Mouse (Mus musculus) embryonic facial prominence, embryonic 13.5 days (tissue): ENCODE results near the gene Slc39a7. TPM values are rescaled to one million over a fixed set of nuclear protein-coding genes. Genes with fewer than 3 reads are reported as not detected.
"Not testable (repeated sequence)": the region's sequence is repeated elsewhere in the genome, so short reads cannot be mapped to it uniquely, and the experiment has no call there.

Source experiments
- ATAC-seq: fragments of 200-750 bp; cut with Nextera tagmentation; 2 replicates; pipeline ENCODE4 v1.8.0; 2017; ENCODE audit warnings: low read depth; ENCODE audit not compliant: insufficient number of reproducible peaks, insufficient read depth, low FRiP score, low TSS enrichment
- H3K27ac ChIP-seq: fragments of 300-500 bp; sonication (generic); 2 replicates; pipeline ENCODE4 v1.5.1; 2015; ENCODE audit warnings: moderate library complexity, mild to moderate bottlenecking, inconsistent platforms
- H3K27me3 ChIP-seq: fragments of 300-500 bp; sonication (generic); 2 replicates; pipeline ENCODE4 v1.6.1; 2015; ENCODE audit warnings: mild to moderate bottlenecking, inconsistent platforms
- H3K36me3 ChIP-seq: fragments of 300-500 bp; sonication (generic); 2 replicates; pipeline ENCODE4 v1.6.1; 2015; ENCODE audit warnings: mild to moderate bottlenecking, inconsistent platforms
- H3K4me1 ChIP-seq: fragments of 300-500 bp; sonication (generic); 2 replicates; pipeline ENCODE4 v1.6.1; 2015; ENCODE audit warnings: inconsistent platforms
- H3K4me2 ChIP-seq: fragments of 300-500 bp; sonication (generic); 2 replicates; pipeline ENCODE4 v1.6.1; 2015; ENCODE audit warnings: moderate library complexity, mild to moderate bottlenecking, inconsistent platforms
- H3K4me3 ChIP-seq: fragments of 300-500 bp; sonication (generic); 2 replicates; pipeline ENCODE4 v1.5.1; 2015; ENCODE audit warnings: mild to moderate bottlenecking, inconsistent platforms
- H3K9ac ChIP-seq: fragments of 300-500 bp; sonication (generic); 2 replicates; pipeline ENCODE4 v1.6.1; 2015; ENCODE audit warnings: mild to moderate bottlenecking, inconsistent platforms
- H3K9me3 ChIP-seq: fragments of 300-500 bp; sonication (generic); 2 replicates; pipeline ENCODE4 v1.6.1; 2016; ENCODE audit warnings: inconsistent platforms
- WGBS: fragments of 180-500 bp; shearing (Covaris S2); methylation state at CpG from one replicate; pipeline ENCODE4 v1.1.7; 2015; ENCODE audit warnings: mixed read lengths; 5-methylcytosine and 5-hydroxymethylcytosine counted together
- polyA plus RNA-seq: library from polyadenylated mRNA; unstranded; fragments of >200 nt; fragmentation: Nextera tagmentation; extraction: Ambion mirVana; gene quantifications from 2 replicates; pipeline ENCODE4 v1.2.1, GENCODE M21; 2015

Slc39a7 gene
- polyA plus RNA-seq, 1 experiment from 2014 or later, result 212 TPM

DNA sequence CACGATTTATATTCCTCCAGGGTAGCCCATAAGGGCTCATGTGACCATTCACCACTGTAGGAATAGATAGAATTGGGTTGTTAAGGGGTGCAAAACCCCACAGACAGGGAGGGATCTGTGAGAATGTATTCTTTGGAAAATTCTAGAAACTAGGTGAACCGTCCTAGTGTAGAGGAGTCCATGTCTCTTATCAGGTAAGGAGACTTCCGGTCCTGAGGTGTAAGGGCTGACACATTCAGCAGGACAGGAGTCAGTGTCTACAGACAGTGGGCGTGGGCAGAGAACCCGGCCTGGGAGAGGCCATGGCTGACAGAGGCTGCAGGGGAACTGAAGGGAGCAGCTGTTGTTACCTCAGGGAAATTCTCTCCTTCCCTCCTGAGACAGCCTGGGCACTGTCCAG lies 32.8 kb downstream of the Slc39a7 start:
- H3K9me3 ChIP-seq, H3K9ac ChIP-seq, H3K36me3 ChIP-seq, H3K4me3 ChIP-seq, H3K27ac ChIP-seq, H3K4me2 ChIP-seq, ATAC-seq: not testable (repeated sequence)
- WGBS, result 45% methylated on average over 5 of the region's 5 CpGs
- peaks cover 64% of the 10 kb centered on the region for H3K27me3 ChIP-seq
- peaks cover 11% of the 10 kb centered on the region; the same call in 1 of the 2 replicates for H3K4me1 ChIP-seq

- 79% methylated on average over 2 of the region's 2 CpGs for WGBS
- H3K9ac ChIP-seq, H3K4me2 ChIP-seq, H3K27ac ChIP-seq, H3K4me3 ChIP-seq, H3K36me3 ChIP-seq, ATAC-seq, H3K9me3 ChIP-seq: not testable (repeated sequence)
- H3K4me1 ChIP-seq, result peaks cover 11% of the 10 kb centered on the region; the same call in 1 of the 2 replicates
- H3K27me3 ChIP-seq, result peaks cover 62% of the 10 kb centered on the region
Observed at GRCm38 (mm10) chr17:33997025-33997424, 34.5 kb downstream of the Slc39a7 start.

- no peak overlapping the region for H3K4me3 ChIP-seq
- peaks cover 48% of the 10 kb centered on the region for H3K27me3 ChIP-seq
- no peaks in the 10 kb centered on the region for H3K36me3 ChIP-seq
- WGBS, result 64% methylated on average over 3 of the region's 3 CpGs
- no peaks in the 10 kb centered on the region for H3K9me3 ChIP-seq
- no peak overlapping the region for H3K27ac ChIP-seq
- no peak overlapping the region for H3K4me2 ChIP-seq
- peaks cover 11% of the 10 kb centered on the region; the same call in 1 of the 2 replicates for H3K4me1 ChIP-seq
- no peak for ATAC-seq
- no peak overlapping the region for H3K9ac ChIP-seq
Observed at GRCm38 (mm10) chr17:33995651-33996050, 35.8 kb downstream of the Slc39a7 start.

DNA sequence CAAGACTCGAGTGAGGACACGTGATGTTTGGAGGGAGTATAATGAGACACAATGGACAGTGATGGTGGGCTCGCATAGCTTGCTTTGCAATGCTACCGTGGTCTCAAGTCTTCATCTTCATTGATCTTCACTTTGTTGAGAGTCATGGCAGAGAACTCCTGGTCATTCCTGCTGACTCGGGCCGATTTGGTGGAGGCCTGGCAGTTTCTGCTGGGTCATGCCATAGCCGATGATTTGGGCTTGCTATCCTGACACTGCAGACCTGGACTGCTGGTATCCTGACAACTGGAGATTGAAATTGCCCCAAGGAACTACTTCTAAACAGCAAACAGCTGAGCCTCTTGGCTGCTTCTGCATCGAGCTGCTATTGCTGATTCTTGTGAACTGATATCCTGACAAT lies 36.5 kb downstream of the Slc39a7 start:
- Histone ChIP-seq H3K4me3 (no peak overlapping the region), H3K36me3 (no peaks in the 10 kb centered on the region), H3K27ac (no peak overlapping the region), H3K4me2 (no peak overlapping the region), H3K9me3 (no peaks in the 10 kb centered on the region), H3K9ac (no peak overlapping the region), H3K4me1 (peaks cover 6% of the 10 kb centered on the region; the same call in 1 of the 2 replicates), H3K27me3 (peaks cover 41% of the 10 kb centered on the region)
- ATAC-seq, result no peak
- WGBS, result 88% methylated on average over 8 of the region's 8 CpGs

- Histone ChIP-seq H3K9me3 (no peaks in the 10 kb centered on the region), H3K27ac (no peak overlapping the region), H3K27me3 (peaks cover 22% of the 10 kb centered on the region), H3K4me3 (no peak overlapping the region), H3K36me3 (no peaks in the 10 kb centered on the region), H3K4me1 (no peaks in the 10 kb centered on the region), H3K4me2 (no peak overlapping the region), H3K9ac (no peak overlapping the region)
- WGBS, result 31% methylated on average over 10 of the region's 10 CpGs
- no peak for ATAC-seq
Observed at GRCm38 (mm10) chr17:33991788-33992664, 39.5 kb downstream of the Slc39a7 start.

GRCm38 (mm10) chr17:33982136-33982535 lies 49.3 kb downstream of the Slc39a7 start:
- whole genome bisulfite sequencing, result 10% methylated on average over 8 of the region's 8 CpGs
- H3K4me3 ChIP-seq, result peak overlapping the region; percentile 55
- H3K4me1 ChIP-seq, result peaks cover 22% of the 10 kb centered on the region
- not testable (repeated sequence) for H3K9ac ChIP-seq, ATAC-seq, H3K36me3 ChIP-seq, H3K9me3 ChIP-seq, H3K27ac ChIP-seq
- peaks cover 40% of the 10 kb centered on the region for H3K27me3 ChIP-seq
- H3K4me2 ChIP-seq, result peak overlapping the region; percentile 66

- Histone ChIP-seq H3K27me3 (peaks cover 43% of the 10 kb centered on the region), H3K4me2 (peak overlapping the region; percentile 66), H3K4me3 (peak overlapping the region; percentile 55), H3K27ac (peak overlapping the region; percentile 92), H3K4me1 (peaks cover 22% of the 10 kb centered on the region), H3K9ac (peak overlapping the region; percentile 75)
- ATAC-seq, result peak; percentile 90
- not testable (repeated sequence) for H3K9me3 ChIP-seq, H3K36me3 ChIP-seq
- 1% methylated on average over 27 of the region's 27 CpGs for WGBS
Observed at GRCm38 (mm10) chr17:33981192-33981909, 50.1 kb downstream of the Slc39a7 start.

DNA sequence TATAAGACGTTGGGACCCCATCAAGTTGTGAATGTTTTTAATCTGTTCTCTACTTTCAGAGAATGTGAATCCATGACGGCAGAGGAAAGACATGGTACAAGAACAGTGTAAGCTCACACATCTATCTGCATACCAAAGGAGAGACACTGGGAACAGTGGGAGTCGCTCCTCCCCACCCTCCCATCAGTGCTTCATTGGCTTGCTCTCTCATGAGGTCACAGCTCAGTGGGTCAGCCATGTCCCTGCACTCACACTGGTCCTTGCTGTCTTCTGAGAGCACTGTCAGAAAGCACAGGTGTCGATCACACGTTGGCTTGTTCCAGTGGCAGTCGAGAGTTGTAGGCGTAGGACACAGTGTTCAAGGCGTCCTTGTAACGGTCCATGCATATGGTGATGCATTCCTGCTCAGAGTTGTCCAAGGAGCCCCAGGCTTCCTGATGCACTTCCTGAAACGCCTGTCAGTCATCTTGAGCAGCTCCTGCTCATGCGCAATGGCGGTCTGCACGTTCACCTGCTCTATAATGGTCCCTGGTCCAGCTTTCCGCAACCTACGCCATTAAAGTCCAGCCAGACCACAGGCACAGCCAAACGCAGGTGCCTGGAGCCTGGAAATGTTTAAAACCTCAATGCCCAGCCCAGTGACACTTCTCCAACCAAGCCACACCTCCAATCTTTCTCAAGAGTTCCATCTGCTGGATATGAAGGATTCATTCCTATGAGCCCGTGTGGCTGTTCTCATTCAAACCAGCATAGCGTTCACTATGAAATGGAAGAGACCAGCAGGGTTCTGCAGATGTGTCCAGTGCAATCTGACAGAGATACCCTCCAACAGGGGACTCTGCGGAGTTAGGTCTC lies 51.1 kb downstream of the Slc39a7 start:
- ATAC-seq, result no peak
- Histone ChIP-seq H3K36me3 (no peaks in the 10 kb centered on the region), H3K4me1 (peaks cover 22% of the 10 kb centered on the region), H3K27ac (peak overlapping the region; percentile 72; the same call in 1 of the 2 replicates), H3K4me2 (peak overlapping the region; percentile 66), H3K4me3 (no peak overlapping the region), H3K9ac (no peak overlapping the region), H3K27me3 (peaks cover 51% of the 10 kb centered on the region), H3K9me3 (no peaks in the 10 kb centered on the region)
- WGBS, result 75% methylated on average over 19 of the region's 19 CpGs

DNA sequence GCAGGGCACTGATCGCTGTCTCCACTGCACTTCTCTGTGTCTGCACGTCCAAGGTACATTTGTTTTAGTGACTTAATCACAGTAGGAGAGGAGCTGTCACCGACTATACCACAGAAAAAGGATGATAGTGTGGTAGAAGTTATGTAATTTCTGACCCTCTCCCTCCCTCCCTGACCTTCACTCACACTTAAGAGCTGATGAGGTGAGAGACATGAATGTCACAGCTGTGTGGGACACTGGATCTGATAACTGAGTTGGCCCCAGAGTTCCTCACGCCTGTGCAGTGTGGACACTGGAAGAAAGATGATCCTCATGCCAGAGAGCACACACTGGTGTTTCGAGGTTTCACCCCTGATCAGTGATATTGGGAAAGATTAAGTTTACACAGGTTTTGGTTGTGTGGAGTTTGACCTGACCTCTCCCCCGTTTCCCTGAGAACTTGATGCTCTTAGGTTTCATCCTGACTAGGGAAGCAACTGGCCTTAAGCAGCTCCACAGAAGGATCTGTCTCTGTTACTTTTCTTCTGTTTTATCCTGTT lies 51.9 kb downstream of the Slc39a7 start:
- no peaks in the 10 kb centered on the region for H3K36me3 ChIP-seq
- WGBS, result 75% methylated on average over 6 of the region's 6 CpGs
- H3K4me2 ChIP-seq, result no peak overlapping the region
- H3K27me3 ChIP-seq, result peaks cover 58% of the 10 kb centered on the region
- H3K9ac ChIP-seq, result no peak overlapping the region
- no peak overlapping the region for H3K4me3 ChIP-seq
- no peak overlapping the region for H3K27ac ChIP-seq
- H3K4me1 ChIP-seq, result peaks cover 22% of the 10 kb centered on the region
- no peak for ATAC-seq
- no peaks in the 10 kb centered on the region for H3K9me3 ChIP-seq

DNA sequence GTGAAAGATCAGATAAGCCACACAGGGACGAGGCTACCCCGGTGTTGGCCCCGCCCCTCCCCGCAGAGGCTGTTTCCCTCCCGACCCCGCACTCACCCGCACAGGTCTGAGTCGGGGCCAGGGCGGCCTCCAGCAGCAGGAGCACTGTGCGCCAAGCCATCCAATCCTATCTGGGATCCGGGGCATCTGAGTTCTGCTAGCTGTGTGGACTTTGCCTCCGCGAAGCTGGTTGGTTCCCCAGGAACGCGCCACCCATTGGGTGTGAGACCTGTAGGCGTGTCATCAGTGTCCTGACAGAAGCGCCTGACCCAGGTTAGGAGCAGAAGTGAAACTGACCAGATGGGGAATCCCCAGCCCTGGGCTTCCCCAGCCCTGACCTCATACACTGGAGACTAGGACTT lies 52.9 kb downstream of the Slc39a7 start:
- 1% methylated on average over 17 of the region's 17 CpGs for WGBS
- no peaks in the 10 kb centered on the region for H3K36me3 ChIP-seq
- peak overlapping the region; percentile 42 for H3K4me3 ChIP-seq
- H3K27ac ChIP-seq, result no peak overlapping the region
- peaks cover 65% of the 10 kb centered on the region for H3K27me3 ChIP-seq
- peaks cover 22% of the 10 kb centered on the region for H3K4me1 ChIP-seq
- peak overlapping the region; percentile 58 for H3K4me2 ChIP-seq
- peak overlapping the region; percentile 62 for H3K9ac ChIP-seq
- no peaks in the 10 kb centered on the region for H3K9me3 ChIP-seq
- no peak for ATAC-seq
